Mouse (Mus musculus): ENCODE measurements at regions not wholly inside any gene's neighbourhood (a gene's known extent, or its start where the extent isn't known, plus 50 kb on each side); places are given as distances from the start of the nearest gene placed in this dataset.

- H3K4me2 ChIP-seq = no peak overlapping the region
- 23% methylated on average over 12 of the region's 12 CpGs for WGBS
- H3K27me3 ChIP-seq = no peaks in the 10 kb centered on the region
- no peaks in the 10 kb centered on the region for H3K36me3 ChIP-seq
- no peak overlapping the region for H3K4me3 ChIP-seq
- no peaks in the 10 kb centered on the region for H3K4me1 ChIP-seq (replicated peaks)
- H3K27ac ChIP-seq (replicated peaks) = no peak overlapping the region
- no peak for ATAC-seq (ENCODE audit: low read depth)
- no peaks in the 10 kb centered on the region for H3K9me3 ChIP-seq
- no peak overlapping the region for H3K9ac ChIP-seq
Measured at GRCm38 (mm10) chr7:84800966-84801365, 52.4 kb upstream of the Olfr291 start.

DNA sequence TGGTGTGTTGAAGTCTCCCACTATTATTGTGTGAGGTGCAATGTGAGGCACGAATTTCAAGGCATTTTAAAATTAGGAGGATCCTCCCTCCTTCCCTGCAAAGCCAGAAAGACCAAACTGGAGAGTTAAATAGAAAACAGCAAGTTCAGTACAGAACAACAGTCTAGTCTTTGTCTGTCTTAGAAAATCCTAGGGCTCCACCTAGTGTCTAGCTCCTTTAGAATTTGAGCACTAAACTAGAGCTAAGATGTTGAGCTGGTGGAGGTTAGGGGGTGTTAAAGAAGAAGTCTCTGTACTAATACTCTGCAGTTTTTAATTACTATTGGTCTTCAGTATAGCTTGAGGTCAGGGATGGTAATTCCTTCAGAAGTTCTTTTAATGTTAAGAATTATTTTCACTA lies 58.7 kb upstream of the Olfr291 start:
- Histone ChIP-seq H3K36me3 (no peaks in the 10 kb centered on the region), H3K4me2 (no peak overlapping the region), H3K27me3 (no peaks in the 10 kb centered on the region), H3K4me3 (no peak overlapping the region), H3K27ac (replicated peaks) (no peak overlapping the region), H3K4me1 (replicated peaks) (no peaks in the 10 kb centered on the region), H3K9me3 (no peaks in the 10 kb centered on the region), H3K9ac (no peak overlapping the region)
- WGBS = 11% methylated on average over 1 of the region's 1 CpGs
- peak; percentile 50; the same call in 1 of the 2 replicates for ATAC-seq (ENCODE audit: low read depth)

- Histone ChIP-seq H3K27me3 (no peaks in the 10 kb centered on the region), H3K9me3 (no peaks in the 10 kb centered on the region), H3K4me1 (replicated peaks) (no peaks in the 10 kb centered on the region), H3K4me3 (peak overlapping the region; percentile 49), H3K27ac (replicated peaks) (peak overlapping the region; percentile 67; the same call in 1 of the 2 replicates), H3K9ac (peak overlapping the region; percentile 73), H3K4me2 (peak overlapping the region; percentile 68), H3K36me3 (no peaks in the 10 kb centered on the region)
- ATAC-seq (ENCODE audit: low read depth) = peak; percentile 97
- WGBS = 1% methylated on average over 30 of the region's 30 CpGs
Measured at GRCm38 (mm10) chr7:84779276-84779825, 74.0 kb upstream of the Olfr291 start.

- Histone ChIP-seq H3K36me3 (no peaks in the 10 kb centered on the region), H3K4me1 (replicated peaks) (no peaks in the 10 kb centered on the region), H3K9ac (no peak overlapping the region), H3K27ac (replicated peaks) (no peak overlapping the region), H3K27me3 (no peaks in the 10 kb centered on the region), H3K4me3 (no peak overlapping the region), H3K4me2 (no peak overlapping the region), H3K9me3 (no peaks in the 10 kb centered on the region)
- ATAC-seq (ENCODE audit: low read depth) = no peak
Measured at GRCm38 (mm10) chr7:84777696-84778095, 75.7 kb upstream of the Olfr291 start.

DNA sequence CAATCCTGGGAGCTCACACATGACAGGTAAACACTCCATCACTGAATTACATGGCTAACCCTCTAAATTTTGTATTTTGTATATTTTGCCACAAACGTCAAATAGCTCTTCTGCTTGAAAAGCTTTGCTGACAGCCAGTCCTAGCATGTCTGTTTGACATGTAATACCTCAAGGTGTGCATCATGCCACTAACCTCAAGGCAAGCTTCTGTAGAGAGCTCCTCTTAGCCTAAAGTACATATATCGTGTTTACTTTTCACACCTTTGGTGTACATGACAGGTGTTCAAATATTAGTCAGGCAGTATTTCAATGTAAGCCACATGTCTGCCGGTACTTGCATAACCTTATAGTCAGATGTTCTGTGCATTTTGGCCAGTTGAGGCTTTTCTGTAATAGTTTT lies 66.5 kb upstream of the Zfand6 start:
- H3K9me3 ChIP-seq = no peaks in the 10 kb centered on the region
- no peak overlapping the region for H3K4me3 ChIP-seq
- H3K4me1 ChIP-seq (replicated peaks) = no peaks in the 10 kb centered on the region

DNA sequence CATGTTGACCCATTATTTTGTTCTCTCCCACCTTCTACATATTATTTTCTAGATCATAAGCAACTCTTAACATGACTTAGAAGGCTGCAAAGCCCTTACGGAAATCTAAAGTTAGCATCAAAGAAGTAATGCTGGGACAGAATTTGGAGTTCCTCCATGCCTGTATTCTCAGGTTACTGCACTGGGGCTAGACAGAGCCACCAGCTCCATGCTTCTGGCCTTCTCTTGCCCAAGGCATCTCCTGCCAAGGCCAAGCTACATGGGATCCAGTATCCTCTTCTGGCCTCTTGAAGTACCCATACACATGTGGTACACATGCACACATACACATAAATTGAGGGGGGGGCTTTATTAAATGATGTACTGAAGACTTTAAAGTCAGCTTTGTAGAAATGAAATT lies 63.6 kb upstream of the Zfand6 start:
- no peak overlapping the region for H3K4me2 ChIP-seq
- ATAC-seq (ENCODE audit: low read depth) = no peak
- no peak overlapping the region for H3K9ac ChIP-seq
- no peaks in the 10 kb centered on the region for H3K9me3 ChIP-seq
- H3K27ac ChIP-seq (replicated peaks) = no peak overlapping the region
- H3K4me1 ChIP-seq (replicated peaks) = peaks cover 6% of the 10 kb centered on the region
- 94% methylated on average over 1 of the region's 1 CpGs for WGBS
- no peaks in the 10 kb centered on the region for H3K27me3 ChIP-seq
- H3K36me3 ChIP-seq = no peaks in the 10 kb centered on the region
- no peak overlapping the region for H3K4me3 ChIP-seq

More for the DNA sequence above, 66.5 kb upstream of the Zfand6 start:
- Histone ChIP-seq H3K9ac (no peak overlapping the region), H3K27me3 (no peaks in the 10 kb centered on the region), H3K27ac (replicated peaks) (no peak overlapping the region), H3K36me3 (no peaks in the 10 kb centered on the region), H3K4me2 (no peak overlapping the region)
- 87% methylated on average over 3 of the region's 3 CpGs for WGBS
- no peak for ATAC-seq (ENCODE audit: low read depth)

DNA sequence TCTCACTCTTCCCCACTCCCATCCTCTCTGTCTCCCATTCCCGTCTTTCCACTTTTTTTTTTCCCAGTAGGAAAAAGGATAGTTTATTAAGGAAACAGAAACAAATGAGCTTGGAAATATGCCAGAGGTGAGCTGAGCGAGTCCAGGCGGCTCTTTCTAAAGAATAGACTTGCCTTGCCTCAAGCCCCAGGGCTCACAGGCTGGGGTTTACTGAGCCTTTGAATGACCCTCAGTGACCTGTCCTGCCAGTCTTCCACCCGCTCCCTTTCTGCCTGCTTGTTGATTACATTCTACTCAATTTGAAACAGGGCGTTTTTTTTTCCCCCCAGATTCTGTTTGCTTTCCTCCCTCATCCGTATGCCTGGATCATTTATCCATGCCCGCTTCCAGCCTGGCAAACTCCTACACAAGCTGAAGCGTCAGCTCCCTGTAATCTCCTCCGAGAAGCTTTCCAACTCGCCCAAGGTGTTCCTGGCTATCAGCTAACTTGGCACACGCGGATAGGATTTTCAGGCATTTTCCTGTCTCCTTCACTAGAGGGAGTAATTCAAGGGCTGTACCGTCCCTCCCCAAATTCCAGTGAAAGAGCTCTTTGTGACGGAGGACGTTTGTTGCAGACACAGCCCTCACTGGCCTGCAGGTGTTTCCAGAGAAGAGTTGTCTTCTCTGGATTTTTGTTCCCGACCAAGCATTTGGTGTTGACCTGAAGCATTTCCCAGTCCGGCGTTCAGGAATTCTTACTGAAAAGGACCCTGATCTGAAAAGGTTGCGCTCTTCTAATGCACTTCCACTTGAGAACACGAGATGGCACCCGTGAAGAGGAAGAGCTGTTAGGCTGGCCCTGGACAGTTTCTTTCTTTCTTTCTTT lies 59.9 kb upstream of the Zfand6 start:
- WGBS = 5% methylated on average over 21 of the region's 21 CpGs
- Histone ChIP-seq H3K4me1 (replicated peaks) (peaks cover 6% of the 10 kb centered on the region), H3K9me3 (no peaks in the 10 kb centered on the region), H3K36me3 (no peaks in the 10 kb centered on the region), H3K27ac (replicated peaks) (no peak overlapping the region), H3K27me3 (no peaks in the 10 kb centered on the region), H3K9ac (peak overlapping the region; percentile 61), H3K4me2 (peak overlapping the region; percentile 57), H3K4me3 (peak overlapping the region; percentile 44)
- ATAC-seq (ENCODE audit: low read depth) = peak; percentile 81

GRCm38 (mm10) chr7:84747847-84748246 lies 58.1 kb upstream of the Zfand6 start:
- Histone ChIP-seq H3K4me2 (no peak overlapping the region), H3K36me3 (no peaks in the 10 kb centered on the region), H3K9me3 (no peaks in the 10 kb centered on the region), H3K9ac (no peak overlapping the region), H3K4me1 (replicated peaks) (peaks cover 6% of the 10 kb centered on the region), H3K27me3 (no peaks in the 10 kb centered on the region), H3K27ac (replicated peaks) (no peak overlapping the region), H3K4me3 (no peak overlapping the region)
- no peak for ATAC-seq (ENCODE audit: low read depth)
- WGBS = 77% methylated on average over 1 of the region's 1 CpGs

GRCm38 (mm10) chr7:84744321-84745070 lies 54.7 kb upstream of the Zfand6 start:
- no peak overlapping the region for H3K9ac ChIP-seq
- ATAC-seq (ENCODE audit: low read depth) = no peak
- H3K4me1 ChIP-seq (replicated peaks) = peaks cover 4% of the 10 kb centered on the region
- no peak overlapping the region for H3K4me2 ChIP-seq
- H3K4me3 ChIP-seq = no peak overlapping the region
- no peak overlapping the region for H3K27ac ChIP-seq (replicated peaks)
- WGBS = 96% methylated on average over 5 of the region's 5 CpGs
- H3K36me3 ChIP-seq = no peaks in the 10 kb centered on the region
- H3K9me3 ChIP-seq = no peaks in the 10 kb centered on the region
- H3K27me3 ChIP-seq = no peaks in the 10 kb centered on the region

- H3K9ac ChIP-seq = no peak overlapping the region
- no peaks in the 10 kb centered on the region for H3K9me3 ChIP-seq
- no peak overlapping the region for H3K4me3 ChIP-seq
- no peak for ATAC-seq (ENCODE audit: low read depth)
- H3K27me3 ChIP-seq = no peaks in the 10 kb centered on the region
- no peak overlapping the region for H3K27ac ChIP-seq (replicated peaks)
- H3K4me1 ChIP-seq (replicated peaks) = no peaks in the 10 kb centered on the region
- 33% methylated on average over 2 of the region's 2 CpGs for WGBS
- no peaks in the 10 kb centered on the region for H3K36me3 ChIP-seq
- no peak overlapping the region for H3K4me2 ChIP-seq
Measured at GRCm38 (mm10) chr7:84739965-84740390, 50.2 kb upstream of the Zfand6 start.

All from neural tube, embryonic 13.5 days (tissue).